Mouse (Mus musculus) CD4-positive, CD25-positive, alpha-beta regulatory T cell, adult 9 weeks (primary cell): ENCODE measurements around the gene Mettl1. TPM values are rescaled to one million over a fixed set of nuclear protein-coding genes. Genes with fewer than 3 reads are reported as not detected.

Experiments used
- polyA plus RNA-seq: library from polyadenylated mRNA; unstranded; fragments of 100-300 nt; shearing (Covaris generic); gene quantifications from one replicate; pipeline ENCODE4 v1.2.1, GENCODE M21; 2017

Mettl1 gene
- 33.0 TPM for polyA plus RNA-seq

DNA sequence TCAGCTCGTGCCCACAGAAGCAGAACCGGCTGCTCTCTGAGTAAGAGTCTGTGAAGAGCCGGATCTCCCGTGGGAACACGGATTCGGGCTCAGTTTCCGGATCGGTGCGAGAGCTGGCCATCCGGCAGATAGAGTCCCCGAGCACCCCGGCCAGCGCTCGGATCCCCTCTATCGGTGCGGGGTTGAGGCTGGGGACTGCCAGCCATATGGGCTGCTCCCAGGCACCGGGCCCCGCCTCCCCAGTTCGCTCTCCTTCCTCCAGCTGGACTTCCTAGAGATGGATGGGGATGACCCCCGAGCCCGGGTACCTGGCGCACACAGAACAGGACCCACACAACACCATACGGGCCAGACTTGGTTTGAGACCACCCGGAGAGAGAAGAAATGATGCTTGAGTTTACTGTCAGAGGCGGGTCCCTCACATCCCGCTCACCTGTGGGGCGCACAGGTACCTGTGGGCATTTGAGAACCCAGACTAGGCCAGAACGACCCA, at the start of gene Mettl1, which contains the start of gene Eef1akmt3:
Mettl1 (plus strand) TSS at position 141 of the 493 bp plus-strand sequence.
Eef1akmt3 (minus strand) TSS at position 240 of the 493 bp plus-strand sequence.

DNA sequence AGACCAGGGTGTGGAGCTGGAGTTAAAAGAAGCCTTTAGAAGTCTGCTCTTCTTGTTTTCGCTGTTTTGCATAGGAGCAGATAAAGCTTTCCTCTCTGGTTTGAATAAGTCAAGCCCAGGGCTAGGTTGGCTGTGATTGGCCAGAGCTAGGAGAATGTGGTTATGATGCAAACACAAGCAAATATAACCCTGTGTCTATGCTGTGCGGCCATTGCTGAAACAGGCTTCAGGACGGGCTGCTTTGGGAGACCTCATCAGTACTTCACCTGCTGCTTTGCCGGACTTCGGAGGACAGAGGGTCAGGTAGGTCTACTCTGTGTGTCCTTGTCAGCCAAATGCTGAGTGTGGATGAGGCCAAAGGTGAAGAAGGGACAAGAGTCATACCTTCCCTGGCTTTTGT, 40.7 kb upstream of the Mettl1 start, which contains the start of gene Avil:
Avil (plus strand) TSS at position 181 of the 400 bp plus-strand sequence.

DNA sequence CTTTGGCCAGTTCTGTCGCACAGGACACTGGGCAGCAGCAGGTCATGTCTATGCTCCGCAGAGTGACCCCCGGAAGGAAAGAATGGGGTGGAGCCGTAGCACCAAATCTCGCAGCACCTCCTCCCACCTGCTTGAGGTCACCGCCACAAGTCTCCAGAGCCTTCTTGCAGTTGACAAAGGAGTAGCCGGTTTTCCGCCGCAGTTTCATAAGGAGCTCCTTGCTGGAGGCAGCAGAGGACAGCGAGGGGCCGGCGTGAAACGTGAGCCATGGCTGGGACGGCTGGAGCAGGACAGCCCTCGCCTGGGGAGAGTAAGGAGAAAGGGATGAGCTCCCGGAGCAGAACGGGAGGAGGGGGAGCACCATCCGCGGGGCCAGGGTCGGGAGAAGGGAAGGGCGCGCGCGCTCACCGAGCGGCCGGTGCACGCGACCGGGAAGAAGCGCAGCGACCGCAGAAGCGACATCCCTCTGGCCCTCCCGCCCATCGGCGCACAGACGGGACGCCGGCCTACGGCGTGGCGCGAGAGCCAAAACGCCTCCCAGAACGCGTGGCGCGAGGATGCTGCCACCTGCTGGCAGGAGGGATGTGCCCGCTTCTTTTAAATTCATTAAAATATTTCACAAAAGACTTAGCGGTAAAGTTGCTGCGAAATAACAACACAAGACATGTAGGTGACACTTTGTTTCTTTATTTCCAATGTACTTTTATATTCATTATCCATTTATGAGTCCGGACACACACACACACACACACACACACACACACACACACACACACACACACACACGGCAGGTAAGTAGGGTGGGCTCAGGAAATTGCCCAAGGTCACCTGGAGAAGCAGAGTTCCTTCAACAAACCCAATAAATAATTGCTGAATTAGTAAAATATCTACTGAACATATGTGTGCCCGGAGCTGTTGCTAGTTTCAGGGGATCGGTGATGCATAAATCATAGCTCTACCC, 10.6 kb upstream of the Mettl1 start, which contains the start of gene Tsfm:
Tsfm (minus strand) TSS at position 505 of the 961 bp plus-strand sequence.

DNA sequence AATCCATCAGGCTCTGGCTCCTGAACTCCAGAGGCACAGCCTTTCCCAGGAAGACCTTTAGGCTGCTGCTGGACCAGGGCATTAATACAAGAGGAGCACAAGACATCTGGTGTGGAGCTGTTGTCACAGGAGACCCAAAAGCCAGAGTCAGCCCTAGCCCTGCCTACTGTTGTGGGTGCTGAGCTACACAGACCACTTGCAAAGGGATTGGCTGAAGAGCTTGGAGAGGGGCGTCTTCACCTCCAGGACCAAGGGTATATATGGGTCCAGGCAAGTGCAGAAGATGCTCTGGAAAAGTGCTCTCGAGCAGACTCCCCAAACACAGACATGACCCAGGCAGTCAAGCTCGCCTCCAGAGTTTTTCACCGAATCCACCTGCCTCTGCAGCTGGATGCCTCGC, 6.7 kb downstream of the Mettl1 start, which contains the start of gene Cyp27b1:
Cyp27b1 (plus strand) TSS at position 297 of the 400 bp plus-strand sequence.

DNA sequence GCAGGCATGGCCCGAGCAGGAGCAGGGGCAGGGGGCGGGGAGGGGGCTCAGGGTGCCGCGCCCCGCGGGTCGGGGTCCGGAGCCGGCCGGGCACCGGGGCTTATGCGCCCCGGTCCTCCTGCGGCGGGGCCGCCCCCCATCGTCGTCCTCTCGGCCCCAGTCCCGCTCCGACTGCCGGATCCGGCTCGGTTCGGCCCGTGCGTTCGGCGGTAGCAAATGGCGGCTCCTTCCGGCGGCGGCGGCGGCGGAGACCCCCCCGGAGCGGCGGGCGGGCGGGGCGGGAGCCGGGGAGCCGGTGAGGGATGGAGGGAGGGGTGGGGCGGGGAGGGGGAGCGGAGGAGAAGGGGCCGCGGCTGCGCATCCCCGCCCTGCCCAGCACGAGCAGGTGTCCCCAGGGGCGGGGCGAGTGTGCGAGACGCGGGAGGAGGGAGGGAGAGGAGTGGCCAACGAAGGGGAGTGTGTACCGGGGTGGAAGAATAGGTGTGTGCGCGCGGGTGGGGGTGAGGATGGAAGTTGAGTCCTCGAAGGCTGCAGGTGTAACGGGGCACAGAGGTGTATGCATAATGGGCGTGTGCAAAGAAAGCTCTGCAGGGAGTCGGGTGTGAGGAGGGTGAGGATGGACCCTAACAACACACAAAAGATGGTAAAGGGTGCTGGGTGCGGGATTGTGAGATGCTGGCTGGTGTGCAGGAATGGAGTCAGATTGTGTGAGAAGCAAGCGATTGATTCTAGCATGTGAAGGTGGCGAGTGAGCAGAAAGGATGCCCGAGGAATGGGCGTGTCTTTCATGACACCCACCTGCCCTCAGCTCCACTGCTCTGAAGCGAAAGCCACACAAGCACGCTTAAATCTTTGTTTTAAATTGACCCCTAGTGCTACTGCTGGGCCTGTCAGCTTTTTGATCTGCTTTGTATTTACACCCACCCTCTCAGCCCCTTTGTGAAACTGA, 19.0 kb downstream of the Mettl1 start, which contains the start of gene March9:
March9 (minus strand) TSS at position 217 of the 949 bp plus-strand sequence.

DNA sequence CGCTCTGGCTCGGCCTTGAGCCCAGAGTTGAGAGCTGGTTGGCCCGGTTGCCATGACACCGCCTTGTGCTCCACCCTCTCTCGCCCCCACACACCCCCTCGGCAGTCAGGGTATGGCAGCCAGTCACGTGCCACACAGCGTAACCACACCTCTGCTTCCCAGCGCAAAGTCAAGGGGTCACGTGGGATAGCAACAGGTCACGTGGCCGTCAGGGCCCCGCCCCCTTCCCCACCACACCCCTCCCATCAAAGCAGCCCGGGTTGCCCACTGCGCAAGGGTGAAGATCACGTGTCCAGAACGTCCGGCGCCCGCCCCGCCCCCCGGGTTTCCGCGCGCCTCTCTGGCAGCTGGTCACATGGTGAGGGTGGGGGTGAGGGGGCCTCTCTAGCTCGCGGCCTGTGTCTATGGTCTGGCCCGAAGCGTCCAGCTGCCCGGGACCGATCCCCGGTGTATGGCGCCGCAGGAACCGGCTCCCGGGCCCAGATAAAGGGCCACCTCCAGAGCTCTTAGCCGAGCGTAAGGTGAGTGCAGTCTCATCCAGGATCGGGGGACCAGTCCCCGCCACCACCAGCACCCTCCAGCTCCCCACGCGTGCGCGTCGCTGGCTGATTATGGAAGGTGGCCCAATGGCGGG, 22.1 kb downstream of the Mettl1 start, which contains the start of gene Cdk4:
Cdk4 (plus strand) TSS at position 296 of the 634 bp plus-strand sequence.

DNA sequence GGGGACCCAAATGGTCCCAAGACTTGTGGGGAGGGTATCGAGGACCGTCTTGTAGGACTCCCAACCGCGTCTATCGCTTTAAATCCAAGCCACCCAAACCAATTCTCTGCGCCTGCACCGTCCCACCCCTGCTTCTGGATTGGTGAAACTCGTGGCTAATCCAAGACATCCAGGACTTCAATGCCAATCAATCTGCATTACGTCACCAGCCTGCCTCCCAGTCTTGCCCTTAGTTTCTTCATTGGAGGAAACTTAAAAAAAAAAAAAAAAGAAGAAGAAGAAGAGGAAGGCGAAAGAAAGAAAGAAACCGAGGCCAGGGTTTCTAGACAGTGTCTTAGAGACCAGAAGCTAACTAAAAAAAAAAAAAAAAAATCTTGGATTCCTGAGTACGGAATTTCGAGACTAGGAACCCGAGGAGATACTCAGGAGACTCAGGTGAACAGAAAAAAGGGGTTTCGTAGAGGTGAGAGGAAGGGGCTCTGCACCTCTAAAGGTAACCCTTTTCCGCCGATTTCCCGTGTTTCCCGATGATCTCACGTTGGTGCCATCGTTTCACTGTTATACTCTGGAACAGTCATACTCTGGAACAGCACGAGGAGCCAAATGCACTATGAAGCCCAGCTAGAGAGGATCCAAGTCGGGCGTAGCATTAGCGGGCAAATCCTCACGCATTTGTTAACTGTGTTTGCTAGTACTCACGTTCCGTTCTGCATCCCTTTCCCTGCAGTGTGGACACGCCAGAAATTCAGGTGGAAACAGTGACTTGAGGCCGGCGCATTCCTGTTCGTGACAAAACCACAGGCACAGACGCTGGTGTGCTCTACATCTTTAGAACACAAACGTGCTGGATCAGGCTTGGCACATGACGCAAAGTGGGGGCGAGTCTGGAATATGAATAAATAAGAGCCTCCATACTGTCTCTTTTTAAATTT, 29.2 kb downstream of the Mettl1 start, which contains the start of gene Tspan31:
Tspan31 (minus strand) TSS at position 75 of the 932 bp plus-strand sequence.

DNA sequence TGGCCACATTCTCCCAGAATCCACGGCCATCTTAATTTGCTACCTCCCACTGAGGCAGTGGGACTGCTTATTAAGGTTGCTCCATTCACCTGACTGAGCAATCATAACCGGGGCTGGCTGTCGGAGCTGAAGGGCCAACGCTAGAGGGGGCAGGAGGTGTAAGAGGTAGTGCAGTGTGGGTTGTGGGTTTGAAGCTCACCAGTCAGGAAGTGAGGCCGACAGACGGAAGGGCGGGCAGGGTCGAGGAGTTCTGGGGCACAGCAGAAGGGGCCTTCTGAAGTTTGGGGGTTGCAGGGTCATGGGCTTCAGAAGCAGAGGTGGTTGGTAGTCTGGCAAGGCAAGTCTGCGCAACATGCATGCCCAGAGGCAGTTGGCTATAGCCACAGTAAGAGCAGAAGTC, 33.9 kb downstream of the Mettl1 start, which contains the start of gene Agap2:
Agap2 (plus strand) TSS at position 205 of the 400 bp plus-strand sequence.

Other genes with a start within 250 kb of the Mettl1 start
- gene Atp23, start 140.1 kb upstream of the Mettl1 start, polyA plus RNA-seq, result 5.1 TPM
- 15.0 TPM for gene Ctdsp2, start 62.7 kb upstream of the Mettl1 start, polyA plus RNA-seq
- gene Avil, start 40.7 kb upstream of the Mettl1 start, polyA plus RNA-seq, result 0.19 TPM
- 50.6 TPM for gene Tsfm, start 10.6 kb upstream of the Mettl1 start, polyA plus RNA-seq
- 0.14 TPM for gene Eef1akmt3, start 99 bp downstream of the Mettl1 start, polyA plus RNA-seq
- gene Cyp27b1, start 6.8 kb downstream of the Mettl1 start, polyA plus RNA-seq, result not detected
- gene March9, start 18.8 kb downstream of the Mettl1 start, polyA plus RNA-seq, result 0.38 TPM
- 421 TPM for gene Cdk4, start 22.1 kb downstream of the Mettl1 start, polyA plus RNA-seq
- 94.3 TPM for gene Tspan31, start 28.9 kb downstream of the Mettl1 start, polyA plus RNA-seq
- 29.1 TPM for gene Agap2, start 33.9 kb downstream of the Mettl1 start, polyA plus RNA-seq
- gene Os9, start 79.7 kb downstream of the Mettl1 start, polyA plus RNA-seq, result 205 TPM
- 571 TPM for gene B4galnt1, start 123.8 kb downstream of the Mettl1 start, polyA plus RNA-seq
- gene Slc26a10, start 139.2 kb downstream of the Mettl1 start, polyA plus RNA-seq, result 7.1 TPM
- not detected for gene Arhgef25, start 148.7 kb downstream of the Mettl1 start, polyA plus RNA-seq
- 130 TPM for gene Dtx3, start 154.3 kb downstream of the Mettl1 start, polyA plus RNA-seq
- 45.1 TPM for gene Pip4k2c, start 170.2 kb downstream of the Mettl1 start, polyA plus RNA-seq
- 0.45 TPM for gene Kif5a, start 221.9 kb downstream of the Mettl1 start, polyA plus RNA-seq
- gene Dctn2, start 225.0 kb downstream of the Mettl1 start, polyA plus RNA-seq, result 136 TPM
- gene Mbd6, start 247.6 kb downstream of the Mettl1 start, polyA plus RNA-seq, result 8.3 TPM